Mouse (Mus musculus) cerebellum, adult 2 months (tissue): Measurements from ENCODE around the gene Mllt3. TPM values are rescaled to one million over a fixed set of nuclear protein-coding genes. Genes with fewer than 3 reads are reported as not detected.

Source experiments
- DNase-seq, 2 experiments: peaks; one replicate each; pipeline ENCODE4 v3.0.0; 2021
- H3K27ac ChIP-seq: fragments of 200-500 bp; 2 replicates; pipeline ENCODE4 v1.5.1; 2012; ENCODE audit warnings: low read length, control low read depth, inconsistent platforms; ENCODE audit not compliant: insufficient read depth
- H3K27me3 ChIP-seq: fragments of 200-500 bp; 2 replicates; pipeline ENCODE4 v1.6.1; 2012; ENCODE audit warnings: inconsistent platforms, mild to moderate bottlenecking, low read length, moderate library complexity; ENCODE audit not compliant: control insufficient read depth, insufficient read depth
- H3K4me1 ChIP-seq: fragments of 200-500 bp; 2 replicates; pipeline ENCODE4 v1.6.1; 2011; ENCODE audit warnings: low read length; ENCODE audit not compliant: control insufficient read depth, insufficient read depth
- H3K4me3 ChIP-seq: fragments of 200-500 bp; replicated peaks from 2 replicates; pipeline ENCODE3; 2011; ENCODE audit warnings: mild to moderate bottlenecking, low read depth, low read length, control low read depth; ENCODE audit not compliant: insufficient read depth
- CTCF ChIP-seq: fragments of 200-500 bp; IDR thresholded peaks from 2 replicates; pipeline ENCODE4 v1.5.1; 2011; ENCODE audit warnings: low read depth, mild to moderate bottlenecking, control low read depth, low read length, moderate library complexity, borderline replicate concordance; ENCODE audit not compliant: insufficient read depth
- POLR2A ChIP-seq: fragments of 200-500 bp; IDR thresholded peaks from 2 replicates; pipeline ENCODE4 v1.6.1; 2011; ENCODE audit warnings: low read length, control low read depth, borderline replicate concordance; ENCODE audit not compliant: insufficient read depth
- WGBS: fragments of 180-500 bp; shearing (Covaris S2); methylation state at CpG from one replicate; pipeline ENCODE4 v1.1.7; 2018; 5-methylcytosine and 5-hydroxymethylcytosine counted together
- polyA plus RNA-seq: library from polyadenylated mRNA; depleted of rRNA; stranded (reverse); fragments of >200 nt; gene quantifications from 2 replicates; pipeline ENCODE4 v1.2.3, GENCODE M21; 2012; rRNA removed

Mllt3 gene
- 24.0 and 25.8 TPM in 2 replicates for polyA plus RNA-seq

DNA sequence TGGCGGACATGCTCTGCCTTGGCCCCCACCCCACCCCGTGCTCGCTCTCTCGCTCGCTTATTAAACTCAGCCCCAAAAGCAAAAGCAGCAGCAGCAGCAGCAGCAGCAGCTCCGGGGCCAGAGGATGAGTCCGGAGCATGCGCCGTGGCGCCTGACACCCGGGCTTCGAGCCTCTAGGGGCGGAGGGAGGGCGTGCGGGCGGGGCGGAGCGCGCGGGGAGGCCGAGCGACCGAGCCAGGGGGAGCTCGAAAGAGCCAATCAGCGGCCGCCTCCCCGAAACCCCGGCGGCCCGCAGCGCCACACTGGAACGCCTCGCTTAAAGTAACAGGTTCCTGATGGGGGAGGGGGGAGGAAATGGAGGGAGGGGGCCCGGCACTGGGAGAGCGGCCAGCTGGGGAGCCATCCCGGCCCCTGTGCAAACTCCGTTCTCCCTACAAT, at the start of gene Mllt3:
Mllt3 (minus strand) TSS at position 149 of the 438 bp plus-strand sequence.
- peak; percentile 95 to 96 for DNase-seq
- 2% methylated on average over 37 of the region's 37 CpGs for whole genome bisulfite sequencing
- Histone ChIP-seq H3K4me3 (peak within 1 kb of the TSS; percentile 100), H3K4me1 (peaks cover 6% of the 10 kb centered on the region), H3K27me3 (no peaks in the 10 kb centered on the region), H3K27ac (peak within 1 kb of the TSS; percentile 94)
- TF ChIP-seq POLR2A = peak; percentile 78
- TF ChIP-seq CTCF = no peak

DNA sequence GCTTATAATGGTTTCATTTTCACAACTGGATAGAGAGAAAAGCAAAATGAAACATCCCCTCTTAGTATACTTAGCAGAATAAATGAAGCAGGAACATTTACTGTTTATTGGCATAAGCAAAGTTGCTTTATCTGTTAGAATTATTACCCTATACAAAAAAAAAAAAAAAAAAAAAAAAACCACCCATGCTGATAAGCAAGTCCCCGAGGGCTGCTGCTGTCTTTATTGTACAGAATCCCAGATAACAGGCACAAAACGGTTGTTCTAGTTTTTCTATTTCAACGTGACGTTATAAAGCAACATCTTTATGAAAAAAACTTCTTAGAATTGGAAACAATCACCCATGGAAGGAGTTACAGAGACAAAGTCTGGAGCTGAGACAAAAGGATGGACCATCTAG, 49.2 kb upstream of the Mllt3 start:
- H3K4me1 ChIP-seq = no peaks in the 10 kb centered on the region
- no peak overlapping the region for H3K27ac ChIP-seq
- 94% methylated on average over 4 of the region's 4 CpGs for WGBS
- no peaks in the 10 kb centered on the region; the same call in 1 of the 2 replicates for H3K27me3 ChIP-seq
- TF ChIP-seq CTCF (no peak), POLR2A (no peak)
- no peak for DNase-seq
- no peak overlapping the region for H3K4me3 ChIP-seq

DNA sequence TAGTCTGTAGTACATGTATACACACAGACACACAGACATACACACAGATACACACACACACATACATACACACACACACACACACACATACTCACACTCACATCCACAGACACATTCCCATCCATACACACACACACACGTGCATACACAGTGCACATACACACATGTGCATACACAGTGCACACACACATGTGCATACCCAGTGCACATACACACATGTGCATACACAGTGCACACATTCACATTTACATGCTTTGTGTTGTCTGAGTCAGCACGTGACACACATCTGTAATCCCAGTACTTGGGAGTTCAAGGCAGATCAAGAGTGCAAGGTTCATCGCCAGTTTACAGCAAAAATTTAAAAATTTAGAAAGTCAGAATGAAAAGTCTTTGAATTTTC, 48.7 kb upstream of the Mllt3 start:
- 96% methylated on average over 3 of the region's 3 CpGs for WGBS
- TF ChIP-seq CTCF (no peak), POLR2A (no peak)
- no peak overlapping the region for H3K4me3 ChIP-seq
- H3K4me1 ChIP-seq = no peaks in the 10 kb centered on the region
- no peak overlapping the region for H3K27ac ChIP-seq
- no peak for DNase-seq
- no peaks in the 10 kb centered on the region; the same call in 1 of the 2 replicates for H3K27me3 ChIP-seq

DNA sequence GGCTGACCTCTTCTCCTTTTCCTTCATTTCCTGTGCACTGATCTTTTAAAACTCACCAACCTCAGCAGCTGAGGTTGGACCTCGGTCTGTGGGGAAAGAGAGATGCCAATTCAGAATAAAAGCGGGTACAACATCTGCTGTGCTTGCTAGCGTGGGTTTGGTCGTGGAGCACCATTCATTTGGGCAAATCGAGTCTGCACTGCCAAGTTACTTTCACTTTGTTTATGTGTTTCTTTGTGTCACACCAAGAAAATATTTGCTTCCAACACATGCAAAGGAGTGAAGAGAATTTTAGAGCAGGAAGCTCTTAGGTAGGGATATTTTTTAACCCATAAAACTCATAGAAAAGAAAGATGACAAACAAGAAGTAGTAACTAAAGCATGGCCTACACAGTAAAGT, 48.3 kb upstream of the Mllt3 start:
- no peaks in the 10 kb centered on the region for H3K4me1 ChIP-seq
- 59% methylated on average over 5 of the region's 5 CpGs for WGBS
- no peak for DNase-seq
- TF ChIP-seq POLR2A (no peak), CTCF (no peak)
- no peaks in the 10 kb centered on the region; the same call in 1 of the 2 replicates for H3K27me3 ChIP-seq
- no peak overlapping the region for H3K4me3 ChIP-seq
- no peak overlapping the region for H3K27ac ChIP-seq

DNA sequence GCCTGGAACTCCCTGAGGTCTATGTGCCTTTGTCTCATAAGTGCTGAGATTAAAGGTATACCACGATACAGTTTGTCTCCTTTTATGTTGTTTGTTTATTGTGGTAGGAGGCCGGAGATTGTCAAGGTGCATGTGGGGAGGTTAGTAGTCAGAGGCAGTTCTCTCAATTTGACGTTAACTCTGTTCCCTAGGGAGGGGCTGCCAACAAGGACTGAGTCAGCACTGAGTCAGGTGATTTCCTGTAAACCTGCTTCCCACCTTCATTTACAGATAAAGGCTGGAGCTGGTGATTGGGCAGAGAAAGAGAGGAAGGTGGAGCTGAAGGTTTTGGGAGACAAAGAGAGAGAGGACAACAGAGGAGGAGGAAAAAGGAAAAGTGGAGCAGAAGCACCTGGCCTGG, 45.8 kb upstream of the Mllt3 start:
- Histone ChIP-seq H3K27me3 (no peaks in the 10 kb centered on the region; the same call in 1 of the 2 replicates), H3K4me1 (no peaks in the 10 kb centered on the region), H3K27ac (no peak overlapping the region), H3K4me3 (no peak overlapping the region)
- TF ChIP-seq CTCF (no peak), POLR2A (no peak)
- 86% methylated on average over 3 of the region's 3 CpGs for WGBS
- no peak for DNase-seq

DNA sequence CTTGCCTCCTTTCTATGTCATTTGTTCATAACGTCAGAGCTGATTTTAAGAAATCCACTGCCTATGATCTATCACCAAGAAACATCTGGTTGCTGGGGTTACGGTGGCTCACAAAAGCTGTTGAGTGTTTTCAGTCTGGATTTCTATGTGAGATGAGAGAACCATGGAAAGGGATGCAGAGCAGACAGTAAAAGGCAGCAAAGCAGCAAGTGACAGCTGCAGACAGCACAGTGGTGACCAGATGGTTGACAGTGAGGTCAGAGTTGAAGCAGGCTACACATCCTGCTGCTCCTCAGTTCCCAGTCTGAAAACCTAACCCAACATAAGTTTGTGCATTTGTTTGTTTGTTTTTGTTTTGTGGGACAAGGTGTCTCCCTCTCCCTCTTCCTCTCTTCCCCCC, 42.2 kb upstream of the Mllt3 start:
- DNase-seq = no peak
- no peak for TF ChIP-seq CTCF
- TF ChIP-seq POLR2A = no peak
- Histone ChIP-seq H3K4me1 (no peaks in the 10 kb centered on the region), H3K4me3 (no peak overlapping the region), H3K27ac (no peak overlapping the region), H3K27me3 (no peaks in the 10 kb centered on the region)
- 68% methylated on average over 2 of the region's 2 CpGs for WGBS

DNA sequence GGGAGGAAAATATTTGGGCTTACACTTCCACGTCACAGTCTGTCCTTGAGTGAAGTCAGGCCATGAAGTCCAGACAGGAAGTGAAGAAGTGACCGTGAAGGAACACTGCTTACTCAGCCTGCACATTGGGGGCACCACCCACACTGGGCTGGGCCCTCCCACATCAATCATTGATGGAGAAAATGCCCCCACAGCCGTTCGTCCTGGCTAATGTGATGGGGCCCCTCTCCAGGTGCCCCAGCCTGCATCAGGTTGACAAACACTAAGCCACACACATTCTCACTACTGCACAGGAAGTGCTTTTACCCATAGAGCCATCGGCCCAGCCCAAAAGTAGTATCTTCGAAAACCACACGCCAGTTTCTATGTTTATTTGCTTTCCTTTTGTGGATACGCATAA, 13.1 kb upstream of the Mllt3 start:
- Histone ChIP-seq H3K4me1 (no peaks in the 10 kb centered on the region), H3K27ac (no peak overlapping the region), H3K4me3 (no peak overlapping the region), H3K27me3 (no peaks in the 10 kb centered on the region)
- DNase-seq = no peak
- TF ChIP-seq POLR2A (no peak), CTCF (no peak)
- WGBS = 85% methylated on average over 8 of the region's 8 CpGs

DNA sequence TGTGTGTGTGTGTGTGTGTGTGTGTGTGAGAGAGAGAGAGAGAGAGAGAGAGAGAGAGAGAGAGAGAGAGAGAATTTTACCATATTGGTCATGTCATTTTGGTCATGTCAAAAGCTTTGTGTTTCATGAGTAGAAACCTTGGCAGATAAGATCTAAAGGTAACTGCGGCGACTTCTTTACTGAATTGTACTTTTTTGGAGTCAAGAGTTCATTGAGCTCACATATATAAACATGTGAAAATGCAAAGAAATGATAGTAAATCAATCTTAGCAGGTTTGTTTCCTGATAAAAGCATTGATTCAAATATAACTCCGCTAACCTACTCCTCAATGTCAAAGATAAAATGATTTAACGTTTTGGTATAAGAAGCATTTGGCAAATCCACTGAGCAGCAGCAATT, 12.0 kb upstream of the Mllt3 start:
- TF ChIP-seq CTCF = no peak
- no peak for TF ChIP-seq POLR2A
- no peak for DNase-seq
- Histone ChIP-seq H3K4me1 (no peaks in the 10 kb centered on the region), H3K27me3 (no peaks in the 10 kb centered on the region), H3K27ac (no peak overlapping the region), H3K4me3 (no peak overlapping the region)
- WGBS = 79% methylated on average over 4 of the region's 4 CpGs

DNA sequence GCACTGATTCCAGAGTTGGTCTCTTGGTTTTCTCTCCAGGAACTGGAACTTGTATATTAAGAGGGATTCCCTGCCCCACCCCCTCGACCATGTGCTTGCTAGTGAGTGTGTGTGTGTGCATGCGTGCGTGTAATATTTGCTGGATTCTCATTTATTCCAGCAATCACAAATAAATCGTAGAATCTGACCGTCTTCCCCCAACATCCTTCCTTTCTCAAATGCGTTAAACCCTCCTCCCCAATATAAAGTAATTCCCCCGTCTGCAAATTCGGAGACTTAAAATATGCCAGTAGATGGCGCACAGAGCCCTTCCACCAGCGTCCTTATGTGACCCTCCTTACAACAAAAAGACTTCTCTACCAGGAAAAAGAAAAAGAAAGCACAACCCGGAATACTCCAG, 2.2 kb upstream of the Mllt3 start:
- 2% methylated on average over 11 of the region's 11 CpGs for WGBS
- Histone ChIP-seq H3K4me3 (no peak overlapping the region), H3K4me1 (peaks cover 3% of the 10 kb centered on the region; the same call in 1 of the 2 replicates), H3K27ac (no peak overlapping the region), H3K27me3 (no peaks in the 10 kb centered on the region)
- TF ChIP-seq POLR2A (no peak), CTCF (peak; percentile 69)
- DNase-seq = peak; percentile 50 to 57
